Mouse (Mus musculus) MN1 (cell line): Measurements from ENCODE around the gene Kcnq1.
A peak's percentile ranks its signal among the peaks of the same experiment; 100 is the strongest.

Source experiments
- DNase-seq: peaks from one replicate; pipeline ENCODE4 v3.0.0-alpha.2; 2016; ENCODE audit warnings: low spot score

Gene Kcnq1

DNA sequence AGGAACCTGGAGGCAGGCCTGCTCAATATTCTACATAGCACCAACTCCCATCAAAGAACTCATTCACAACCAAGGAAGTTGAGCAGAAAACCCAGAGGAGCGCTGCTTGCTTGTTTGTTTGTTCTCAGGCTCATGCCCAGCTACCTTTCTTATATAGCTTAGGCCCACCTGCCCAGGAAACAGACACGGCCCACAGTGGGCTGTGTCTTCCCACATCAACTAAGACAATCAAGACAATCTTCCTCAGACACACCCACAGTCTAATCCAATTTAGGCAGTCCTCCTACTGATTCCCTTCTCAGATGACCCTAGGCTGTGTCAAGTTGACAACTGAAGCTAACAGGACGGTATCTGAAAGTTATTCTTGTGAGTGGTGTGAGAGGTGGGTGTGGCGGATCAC lies at the start of gene Kcnq1:
TSS of gene Kcnq1 (plus strand) at position 301 of the 400 bp plus-strand sequence.
- DNase-seq: no peak

DNA sequence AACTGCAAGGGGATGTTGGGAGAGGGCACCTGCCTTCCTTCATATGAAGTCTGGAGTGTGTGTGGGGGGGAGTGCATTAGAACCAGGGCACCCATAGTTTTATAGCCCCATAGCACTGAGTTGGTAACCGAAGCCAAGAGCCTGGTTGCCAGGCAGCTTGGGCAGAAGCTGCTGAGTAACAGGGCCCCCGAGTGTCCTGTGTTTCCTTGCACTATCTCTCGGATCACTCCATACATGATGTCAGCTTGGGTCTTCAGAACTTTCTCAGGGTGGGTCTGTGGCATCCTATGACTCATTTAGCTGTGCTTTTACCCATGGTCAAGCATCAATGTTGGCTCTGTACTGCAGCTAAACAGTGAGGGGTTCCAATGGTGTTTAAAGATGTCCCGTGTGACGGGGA lies 49.1 kb upstream of the Kcnq1 start:
- no peak for DNase-seq

- no peak for DNase-seq
Observed at GRCm38 (mm10) chr7:143057667-143058220, 48.4 kb upstream of the Kcnq1 start.

DNA sequence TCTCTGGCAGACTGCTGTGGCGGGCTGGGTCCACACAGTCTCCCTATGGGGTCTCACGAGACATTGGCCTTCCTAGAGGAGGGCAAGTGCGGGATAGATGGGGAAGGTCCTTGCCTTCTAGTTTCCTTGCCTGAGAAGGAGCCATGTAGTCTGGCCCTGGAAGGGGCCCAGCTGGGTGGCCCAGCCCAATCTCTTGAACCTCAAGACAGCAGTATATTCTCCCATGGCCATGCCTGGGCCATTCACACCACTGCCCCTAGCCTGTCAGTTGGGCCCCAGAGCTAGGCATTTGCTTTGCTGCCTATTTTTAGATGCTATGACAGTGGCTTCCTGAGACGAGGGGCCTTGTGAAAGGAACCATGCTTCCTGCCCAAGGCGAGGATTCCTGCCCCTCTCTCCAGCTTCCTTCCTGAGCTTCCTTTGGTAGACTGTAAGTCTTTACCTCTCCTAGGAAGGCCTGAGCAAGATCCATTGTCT lies 47.9 kb upstream of the Kcnq1 start:
- no peak for DNase-seq

DNA sequence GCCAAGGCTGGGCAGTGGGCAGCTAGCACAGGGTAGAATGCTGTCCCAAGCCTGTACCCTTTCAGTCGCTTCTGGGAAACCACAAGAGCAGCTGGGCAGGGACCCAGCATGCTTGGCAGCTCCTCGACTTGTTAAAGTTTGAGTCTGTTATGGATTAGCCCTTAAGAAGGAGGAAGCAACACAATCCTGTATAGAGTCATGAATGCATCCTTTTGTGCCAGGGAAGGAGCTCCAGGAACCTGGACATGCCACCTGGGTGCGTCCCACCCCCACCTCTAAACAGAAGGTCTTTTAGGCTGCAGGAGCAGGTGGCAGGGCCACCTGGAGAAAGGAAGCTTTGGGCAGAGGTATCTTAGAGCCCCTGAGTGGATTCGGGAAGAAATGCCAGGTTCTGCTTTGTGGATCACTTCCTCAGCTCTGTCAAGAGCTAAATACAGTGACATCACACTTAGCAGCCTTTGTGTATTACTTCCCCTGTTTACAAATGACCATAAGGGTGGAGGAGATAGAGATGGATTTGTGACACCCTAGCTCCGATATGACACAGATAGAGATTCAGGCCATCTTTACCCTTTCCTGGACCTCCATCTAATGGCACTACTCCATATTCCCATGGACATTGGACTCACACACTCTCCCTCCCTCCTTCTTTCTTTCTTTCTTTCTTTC lies 46.8 kb upstream of the Kcnq1 start:
- no peak for DNase-seq

GRCm38 (mm10) chr7:143062704-143063103 lies 43.5 kb upstream of the Kcnq1 start:
- DNase-seq: peak; percentile 32

DNA sequence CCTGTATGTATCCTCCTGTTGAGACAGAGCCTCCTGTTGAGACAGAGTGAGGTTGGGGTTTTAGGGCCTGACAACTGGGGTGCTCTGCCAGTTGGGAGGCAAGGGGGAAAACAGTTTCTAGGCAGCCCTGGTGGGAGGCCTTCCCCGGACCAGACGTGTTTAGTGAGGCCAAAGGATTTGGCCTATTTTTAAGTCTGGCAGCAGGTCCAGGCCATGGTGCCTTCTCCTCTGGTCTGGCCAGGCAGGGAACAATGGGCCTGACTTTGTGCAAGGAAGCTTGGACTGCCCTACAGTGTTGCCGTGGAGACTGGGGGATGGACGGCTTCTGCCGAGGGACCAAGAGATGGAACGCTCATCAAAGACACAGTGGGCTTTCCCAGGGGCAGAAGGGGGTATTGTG lies 41.9 kb upstream of the Kcnq1 start:
- DNase-seq: no peak

- DNase-seq: no peak
Observed at GRCm38 (mm10) chr7:143065692-143066091, 40.5 kb upstream of the Kcnq1 start.

DNA sequence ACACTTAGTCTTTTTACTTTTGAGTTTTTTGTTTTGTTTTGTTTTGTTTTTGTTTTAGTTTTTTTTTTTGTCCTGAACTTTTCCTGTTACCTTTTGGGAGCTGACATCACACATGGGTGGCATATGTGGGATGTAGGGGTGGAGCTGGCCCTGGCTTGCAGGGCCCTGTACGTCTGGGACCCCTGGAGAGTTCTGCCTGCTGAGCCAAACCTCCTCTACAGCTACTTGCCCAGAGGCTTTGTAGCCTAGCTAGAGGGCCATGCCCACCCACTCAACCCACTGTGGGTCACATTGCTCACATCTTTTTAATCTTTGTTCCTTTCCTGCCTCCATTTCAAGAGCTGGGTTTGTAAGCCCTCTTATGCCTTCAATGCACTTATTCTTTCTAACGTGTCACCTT lies 38.7 kb upstream of the Kcnq1 start:
- DNase-seq: no peak

- DNase-seq: peak; percentile 59
Observed at GRCm38 (mm10) chr7:143067897-143068296, 38.3 kb upstream of the Kcnq1 start.

GRCm38 (mm10) chr7:143068316-143068881 lies 37.8 kb upstream of the Kcnq1 start:
- peak; percentile 84 for DNase-seq

GRCm38 (mm10) chr7:143068882-143069591 lies 37.1 kb upstream of the Kcnq1 start, which contains the start of gene Tssc4:
TSS of gene Tssc4 (plus strand) at chr7:143069249.
- peak; percentile 99 for DNase-seq

DNA sequence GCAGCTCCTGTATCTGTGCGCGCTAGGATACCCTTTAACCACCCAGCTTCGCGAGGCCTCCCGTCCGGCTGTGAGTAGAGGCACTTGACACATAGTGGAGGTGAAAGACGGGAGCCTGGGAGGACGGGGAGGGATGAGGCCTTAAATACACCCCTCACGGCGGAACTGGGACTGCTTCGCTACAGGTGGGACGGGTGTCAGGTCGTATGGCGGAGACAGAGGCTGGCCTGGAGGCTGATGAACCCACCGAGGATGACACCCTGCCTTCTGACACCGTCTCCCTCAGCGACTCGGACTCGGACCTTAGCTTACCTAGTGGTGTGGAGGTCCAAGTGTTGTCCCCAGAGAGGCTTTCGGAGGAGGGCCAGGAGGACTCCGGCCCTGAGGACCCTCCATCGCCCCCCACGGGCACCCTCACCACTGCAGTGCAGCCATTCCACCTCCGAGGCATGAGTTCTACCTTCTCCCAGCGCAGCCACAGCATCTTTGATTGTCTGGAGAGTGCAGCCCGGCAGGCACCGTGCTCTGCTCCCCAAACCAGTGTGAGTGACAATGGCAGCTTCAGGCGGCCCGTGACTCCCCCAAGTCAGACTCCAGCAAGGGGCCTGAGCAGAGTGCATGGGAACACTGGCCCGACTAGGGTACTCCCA lies 36.3 kb upstream of the Kcnq1 start:
- peak; percentile 26 for DNase-seq

- DNase-seq: no peak
Observed at GRCm38 (mm10) chr7:143070506-143071070, 35.6 kb upstream of the Kcnq1 start.

- no peak for DNase-seq
Observed at GRCm38 (mm10) chr7:143072605-143073004, 33.6 kb upstream of the Kcnq1 start.

DNA sequence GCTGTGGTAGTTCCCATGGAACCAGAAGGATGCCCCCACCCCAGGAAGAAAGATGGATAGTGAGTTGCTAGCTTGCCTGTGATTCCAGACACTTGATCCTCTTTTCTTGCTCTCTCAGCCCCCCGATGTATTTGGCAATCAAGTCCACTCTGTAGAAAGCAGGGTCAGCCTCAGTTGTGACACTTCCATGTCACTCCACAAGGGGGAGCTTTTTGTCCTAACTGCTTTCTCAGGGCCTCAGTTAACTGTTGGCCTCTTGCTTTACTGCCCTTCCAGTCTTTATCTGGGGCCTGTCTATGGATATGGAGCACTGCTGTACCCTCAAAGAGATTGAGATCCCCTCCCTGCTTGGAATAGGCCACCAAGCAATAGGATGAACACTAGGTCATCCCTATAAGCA lies 33.1 kb upstream of the Kcnq1 start:
- no peak for DNase-seq

DNA sequence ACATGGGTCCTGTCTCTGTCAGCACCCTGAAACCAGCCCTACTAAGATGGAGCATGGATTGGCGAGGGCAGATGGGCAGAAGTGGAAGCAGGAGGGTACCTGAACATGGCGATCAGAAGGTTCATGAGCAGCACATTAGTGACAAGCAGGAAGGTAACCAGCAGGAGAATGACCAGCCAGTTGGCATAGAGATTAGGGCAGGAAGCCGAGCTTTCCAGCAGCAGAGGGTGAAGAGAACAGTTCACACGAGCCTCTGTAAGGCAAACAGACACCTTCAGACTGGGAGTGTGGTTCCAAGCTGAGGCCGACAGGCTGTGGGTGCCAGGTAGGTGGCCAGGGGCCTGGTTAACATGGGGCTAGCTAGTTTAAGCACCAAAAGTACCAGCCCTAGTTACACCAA lies 30.8 kb upstream of the Kcnq1 start:
- DNase-seq: no peak

GRCm38 (mm10) chr7:143077351-143077750 lies 28.8 kb upstream of the Kcnq1 start:
- DNase-seq: no peak

- DNase-seq: peak; percentile 23
Observed at GRCm38 (mm10) chr7:143082024-143082423, 24.1 kb upstream of the Kcnq1 start.

DNA sequence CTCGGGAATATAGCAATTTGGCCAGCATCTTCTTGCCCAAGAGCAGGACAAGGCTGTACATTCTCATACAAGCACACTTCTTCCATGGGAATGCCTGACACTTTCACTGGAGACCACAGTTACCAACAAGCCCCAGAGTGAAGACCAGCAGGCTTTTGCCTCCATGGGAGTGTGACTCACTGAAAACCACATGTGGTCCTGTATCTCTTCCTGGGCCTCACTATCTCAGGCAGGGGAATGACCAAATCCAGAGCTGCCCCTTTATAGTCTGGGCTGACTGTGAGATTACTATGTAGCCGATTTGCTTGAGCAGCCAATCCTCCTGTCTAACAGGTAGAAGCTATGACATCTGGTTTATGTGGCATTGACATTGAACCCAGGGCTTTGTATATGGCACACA lies 22.5 kb upstream of the Kcnq1 start:
- no peak for DNase-seq

- DNase-seq: peak; percentile 74
Observed at GRCm38 (mm10) chr7:143086366-143086765, 19.8 kb upstream of the Kcnq1 start.

GRCm38 (mm10) chr7:143087070-143087579 lies 19.0 kb upstream of the Kcnq1 start:
- peak; percentile 82 for DNase-seq
